17 mouse cellular contexts compared by ENCODE assay signal in the genomic region with DNA sequence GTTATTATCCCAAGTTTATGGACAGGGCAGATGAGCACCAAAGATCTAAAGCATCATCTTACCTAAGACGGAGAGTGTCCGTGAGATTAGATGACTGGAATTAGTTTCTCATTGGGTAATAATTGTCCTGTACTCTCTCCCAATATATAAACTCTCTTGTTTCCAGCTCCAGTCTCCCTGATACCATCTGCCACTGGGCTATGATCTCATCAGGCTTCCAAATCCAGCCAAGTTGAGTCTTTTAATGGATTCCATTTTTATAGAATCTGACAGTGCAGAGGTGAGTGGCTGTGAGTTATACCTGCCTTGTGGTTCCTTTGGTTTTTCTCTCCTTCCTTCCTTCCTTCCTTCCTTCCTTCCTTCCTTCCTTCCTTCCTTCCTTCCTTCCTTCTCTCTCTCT.
A peak's percentile ranks its signal among the peaks of the same experiment; 100 is the strongest.
DNase-seq lines count a peak whose midpoint lies in the region; ATAC-seq lines count a peak whose summit lies in the region.
"Had no signal": no experiment of that assay in that cellular context is flagged by ENCODE, and none has a peak within 500 bp of the region (broad histone marks: within the 10 kb centered on the region; RNA-seq: fewer than 3 reads in every experiment).

No protein-coding gene starts in this region.

- ATAC-seq in granulocyte monocyte progenitor cell, adult 5-6 weeks (replicated peaks; ENCODE audit: poor library complexity, severe bottlenecking), result no peak
- ATAC-seq: activated CD4-positive, CD25-positive, alpha-beta regulatory T cell, adult 4 months; forebrain, embryonic 13.5 days; forebrain, postnatal 0 days; hindbrain, postnatal 0 days; Patski had no signal

- peak; percentile 89 for DNase-seq in brain, adult 2 months (ENCODE audit: low read depth, low spot score)
- peak; percentile 62 for DNase-seq in cerebellum, adult 11-12 months
- peak; percentile 85 for DNase-seq in cerebellum, adult 9-10 months
- peak; percentile 30 to 56 for DNase-seq in cerebellum, postnatal 25 days
- DNase-seq in testis, postnatal 10 days (ENCODE audit: low spot score), result no peak
- no peak for DNase-seq in kidney, adult 9 months
- DNase-seq: adrenal gland, postnatal 14 days; forebrain, postnatal 0 days; gastrocnemius, postnatal 25 days; heart, adult 11 months; heart, postnatal 36 days; kidney, adult 18-20 months had no signal

Comparison
In these comparisons a context has a peak if more than half of its experiments do, and no peak if none do; other contexts are left out.
1. DNase-seq: peak in brain, adult 2 months (single experiment), cerebellum, adult 11-12 months (single experiment), cerebellum, adult 9-10 months (single experiment) and cerebellum, postnatal 25 days (2 of 2); none in testis, postnatal 10 days (single experiment) and kidney, adult 9 months (single experiment).